Mouse (Mus musculus): ENCODE results near the gene Fitm1. TPM values are rescaled to one million over a fixed set of nuclear protein-coding genes. Genes with fewer than 3 reads are reported as not detected.

Fitm1 gene
- not detected for total RNA-seq (2023)

DNA sequence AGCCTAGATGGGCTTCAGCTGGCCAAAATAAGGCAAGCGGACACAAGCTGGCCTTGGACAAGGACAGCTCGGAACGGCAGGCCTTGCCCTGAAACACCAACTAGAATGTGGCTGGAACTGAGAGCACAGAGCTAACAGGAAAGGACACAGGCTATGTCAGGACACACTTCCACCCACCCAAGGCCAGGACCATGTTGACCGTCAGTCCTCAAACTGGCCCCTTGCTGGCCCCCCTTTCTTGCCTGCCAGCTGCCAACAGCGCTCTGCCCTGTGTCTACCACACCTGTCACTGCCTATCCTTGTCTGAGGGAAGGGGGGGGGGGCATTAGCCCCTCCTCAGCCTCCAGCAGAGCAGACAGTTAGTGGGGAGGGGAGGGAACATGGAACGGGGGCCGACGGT, at the start of gene Fitm1:
Fitm1 (plus strand) TSS at position 316 of the 400 bp plus-strand sequence.

DNA sequence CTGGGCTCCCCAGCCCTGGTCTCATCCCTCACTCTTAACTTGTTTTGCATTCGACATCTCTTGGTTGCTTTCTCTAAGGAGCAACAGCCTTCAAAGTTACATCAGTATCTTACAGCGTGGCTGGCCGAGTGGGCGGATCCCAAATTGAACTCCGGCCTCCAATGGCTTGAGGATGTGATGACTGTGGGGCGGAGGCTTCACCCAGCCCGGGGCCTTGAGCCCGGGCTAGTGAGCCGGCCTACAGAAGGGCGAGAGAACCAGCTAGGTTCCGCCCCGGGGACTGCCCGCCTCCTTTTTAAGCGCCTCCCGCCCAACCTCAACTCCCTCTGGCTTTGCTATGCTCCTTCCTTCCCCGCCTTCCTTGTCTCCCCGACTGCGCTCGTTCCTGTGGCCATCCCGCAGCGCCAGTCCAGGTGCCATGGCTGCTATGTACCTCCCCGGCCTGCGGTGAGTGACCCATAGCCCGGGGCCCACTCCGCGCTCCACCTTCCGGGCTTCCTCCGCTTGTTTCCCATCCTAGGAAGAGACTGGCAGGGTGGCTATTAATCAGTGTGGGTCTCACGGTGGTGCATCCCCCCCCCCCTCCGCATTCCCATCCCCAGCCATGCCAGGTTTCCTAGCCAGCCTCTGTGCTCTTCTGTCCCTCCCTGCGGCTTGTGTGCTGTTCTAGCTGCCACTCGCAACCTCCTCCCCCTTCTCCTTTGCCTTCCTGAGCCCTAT, 35.2 kb upstream of the Fitm1 start, which contains the start of gene Pck2:
Pck2 (plus strand) TSS at position 200 of the 720 bp plus-strand sequence.

DNA sequence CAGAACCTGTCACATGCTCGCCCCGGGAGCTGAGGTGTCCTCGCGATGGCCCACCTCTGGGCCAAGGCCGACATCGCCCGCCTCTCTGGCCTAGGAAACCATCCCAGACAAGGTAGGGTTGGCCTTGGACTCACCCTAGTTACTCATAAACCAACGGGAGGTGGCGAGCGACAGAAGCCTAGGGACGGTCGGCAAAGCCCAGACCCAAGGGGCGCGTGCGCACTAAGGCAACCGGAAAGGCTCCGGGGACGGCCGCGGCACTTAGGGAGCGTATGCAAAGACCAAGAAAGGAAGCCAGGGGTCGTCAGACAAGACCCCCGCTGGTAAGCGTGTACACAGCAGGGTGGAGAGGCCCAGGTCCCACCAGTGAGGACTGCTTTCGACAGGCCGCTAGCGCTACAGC, 15.6 kb upstream of the Fitm1 start, which contains the start of gene Dcaf11:
Dcaf11 (plus strand) TSS at position 208 of the 403 bp plus-strand sequence.

DNA sequence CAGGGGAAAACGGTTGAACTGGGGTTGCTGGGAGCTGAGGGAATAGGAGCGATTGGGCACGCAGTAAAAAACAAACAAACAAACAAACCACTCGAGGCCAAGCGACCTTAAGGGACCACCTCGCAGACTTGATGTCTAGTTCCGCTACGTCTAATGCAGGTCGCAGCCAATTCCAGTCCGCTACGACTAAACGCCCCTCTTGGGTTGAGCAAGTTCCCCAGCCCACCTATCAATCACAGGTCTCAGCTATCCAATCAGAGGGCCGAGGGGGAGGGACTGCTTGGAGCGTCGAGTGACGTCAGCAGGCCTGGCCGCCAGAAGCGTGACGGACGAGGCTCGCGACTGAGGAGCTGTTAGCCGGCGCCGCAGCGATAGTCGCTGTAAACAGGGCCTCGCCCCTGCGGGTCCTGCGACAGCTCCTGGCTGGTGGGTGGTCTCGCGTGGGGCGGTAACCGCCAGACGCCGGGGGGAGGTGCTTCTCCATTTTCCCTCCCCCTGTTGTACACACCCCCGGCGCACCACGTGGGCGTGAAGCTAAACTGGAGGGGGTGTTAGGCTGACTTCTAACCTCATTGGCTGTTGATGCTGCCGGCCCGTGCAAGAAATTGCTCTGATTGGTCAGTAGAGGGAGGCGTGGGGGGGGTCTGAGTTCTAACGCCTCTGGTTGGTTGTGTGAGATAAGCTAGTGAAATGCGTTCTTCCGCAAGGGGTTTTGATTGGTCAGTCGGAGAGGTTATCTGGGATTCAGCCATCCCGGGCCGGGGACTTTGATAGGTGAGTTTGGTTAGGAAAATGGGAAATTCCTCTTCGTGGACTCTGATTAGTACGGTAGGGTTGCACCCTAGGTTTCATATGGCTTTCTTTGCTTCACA, 15.0 kb upstream of the Fitm1 start, which contains the start of gene A730061H03Rik:
A730061H03Rik (minus strand) TSS at position 205 of the 872 bp plus-strand sequence.

DNA sequence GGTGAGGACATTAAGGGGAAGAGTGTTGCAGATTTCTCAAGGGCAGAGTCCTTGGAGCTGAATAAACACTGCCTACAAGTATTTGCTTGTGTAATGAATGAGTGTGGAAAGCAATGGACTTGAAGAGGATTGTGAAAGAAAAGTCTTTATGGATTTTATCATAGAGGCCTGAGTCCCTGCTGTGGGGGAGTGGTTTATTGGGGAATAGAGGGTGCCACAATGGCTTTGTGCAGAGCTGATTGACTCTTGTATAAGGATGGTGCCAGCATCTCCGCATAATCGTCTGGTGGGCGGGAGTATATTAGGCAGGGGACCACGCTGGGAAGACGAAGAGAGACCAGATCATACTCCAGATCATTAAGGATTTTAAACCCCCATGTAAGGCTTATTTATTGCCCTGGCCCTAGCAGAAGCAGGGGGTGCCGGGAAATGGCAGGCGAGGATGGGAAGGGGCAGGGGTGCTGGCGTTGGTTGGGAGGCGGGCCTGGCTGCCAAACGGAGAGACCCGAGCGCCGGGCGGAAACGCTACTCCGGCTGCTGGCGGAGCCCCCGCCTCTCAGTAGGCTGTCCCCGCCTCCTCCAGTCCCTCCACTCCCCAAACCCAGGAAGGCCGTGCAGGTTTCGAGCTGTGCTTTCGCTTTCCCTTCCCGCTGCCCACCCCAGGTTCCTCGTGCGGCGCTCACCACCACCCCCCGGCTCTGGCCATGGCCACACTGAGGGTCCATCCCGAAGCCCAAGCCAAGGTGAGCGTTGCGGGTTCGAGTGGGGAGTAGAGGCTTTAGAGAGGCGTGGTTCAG, 2.7 kb downstream of the Fitm1 start, which contains the start of gene Psme1:
Psme1 (plus strand) TSS at position 253 of the 797 bp plus-strand sequence.

DNA sequence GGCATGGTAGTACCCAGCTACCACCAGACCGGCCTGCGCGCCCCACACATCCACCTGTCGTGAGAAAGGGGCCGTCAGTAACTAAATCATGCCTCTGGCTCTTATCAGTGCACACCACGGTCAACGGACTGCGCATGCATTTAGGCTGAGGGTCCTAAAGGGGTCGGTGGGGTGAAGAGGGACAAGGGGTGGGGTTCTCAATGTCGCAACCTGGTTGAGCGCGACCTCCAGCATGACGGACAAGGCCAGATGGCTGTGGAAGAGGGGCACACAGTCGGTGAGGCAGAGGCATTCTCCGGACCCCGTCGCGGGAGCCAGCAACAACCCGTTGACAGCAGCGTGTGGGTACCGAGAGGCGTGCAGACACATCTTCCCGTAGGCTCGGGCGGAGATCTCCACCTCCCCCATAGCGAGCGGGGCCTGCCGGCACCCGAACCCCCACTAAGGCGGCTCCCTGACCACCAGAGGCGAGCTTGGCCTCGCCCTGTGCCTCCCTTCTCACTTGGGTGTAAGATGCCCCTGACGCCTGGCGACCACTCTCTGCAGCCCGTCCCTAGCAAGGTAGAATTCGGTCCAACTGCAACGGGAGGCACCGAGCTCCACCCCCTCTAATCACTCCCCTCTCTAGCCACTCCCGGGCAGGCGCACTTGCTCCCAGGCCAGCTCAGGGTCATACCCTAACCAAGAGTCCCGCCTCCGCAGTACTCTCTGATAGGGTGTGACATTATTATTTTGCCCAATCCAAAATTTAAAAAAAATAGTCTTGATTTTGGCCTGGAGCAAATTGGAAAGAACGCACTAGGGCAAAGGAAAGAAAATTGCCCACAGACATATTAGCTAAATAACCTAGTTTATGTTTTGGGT, 9.5 kb downstream of the Fitm1 start, which contains the start of gene Emc9:
Emc9 (minus strand) TSS at position 601 of the 864 bp plus-strand sequence.

GRCm38 (mm10) chr14:55590748-55591330, 15.4 kb downstream of the Fitm1 start, which contains the start of gene Psme2:
Gene Psme2, minus strand, starts transcription at chr14:55591113.

DNA sequence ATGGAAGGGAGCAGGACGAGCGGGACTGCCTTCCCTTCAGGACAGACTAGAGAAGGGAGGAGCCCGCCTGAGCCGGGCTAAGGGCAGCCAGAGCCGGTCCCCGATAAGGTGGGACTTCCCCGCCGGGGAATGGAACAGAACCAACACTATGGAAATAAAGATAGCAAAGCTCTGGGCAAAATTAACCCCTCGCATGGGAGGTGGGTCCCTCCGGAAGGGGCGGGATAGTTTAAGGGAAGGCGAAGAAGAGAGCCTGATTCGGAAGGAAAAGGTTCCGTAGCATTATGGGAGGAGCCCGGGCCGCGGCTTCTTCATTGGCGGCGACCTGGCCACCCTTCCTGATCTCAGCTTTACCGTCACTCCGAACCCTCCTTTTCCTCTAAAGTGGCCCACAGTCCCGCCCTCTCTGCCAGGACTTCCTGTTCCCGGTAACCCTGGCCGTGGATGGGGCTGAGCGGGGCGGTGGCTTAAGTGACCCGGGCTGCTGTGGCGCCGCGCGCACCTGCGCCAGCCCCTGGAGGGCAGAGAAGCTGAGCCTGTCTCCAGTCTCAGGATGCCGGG, 16.0 kb downstream of the Fitm1 start, which contains the start of gene Rnf31:
Rnf31 (plus strand) TSS at position 378 of the 561 bp plus-strand sequence.

GRCm38 (mm10) chr14:55603271-55603632, 27.8 kb downstream of the Fitm1 start, which contains the start of gene Irf9:
Gene Irf9, plus strand, starts transcription at chr14:55603571.

GRCm38 (mm10) chr14:55617822-55618221, 42.4 kb downstream of the Fitm1 start, which contains the start of gene Rec8:
Gene Rec8, plus strand, starts transcription at chr14:55618037.

Other genes with a start within 250 kb of the Fitm1 start
- gene Dhrs4, start 96.9 kb upstream of the Fitm1 start, total RNA-seq (2023) = 10 to 100 TPM; 14.0 to 26.8 TPM
- under 1 TPM; 0.11 to 0.35 TPM for gene Carmil3, start 85.0 kb upstream of the Fitm1 start, total RNA-seq (2023)
- not detected for gene Cpne6, start 65.2 kb upstream of the Fitm1 start, total RNA-seq (2023)
- gene Nrl, start 50.6 kb upstream of the Fitm1 start, total RNA-seq (2023) = not detected
- gene Pck2, start 35.4 kb upstream of the Fitm1 start, total RNA-seq (2023) = 10 to 100 TPM; 28.8 to 36.8 TPM
- 10 to 100 TPM; 48.3 to 50.3 TPM for gene Dcaf11, start 15.6 kb upstream of the Fitm1 start, total RNA-seq (2023)
- 10 to 100 TPM in 1 of 2 experiments, 1 to 10 TPM in 1; 8.6 to 10.4 TPM for gene A730061H03Rik, start 15.2 kb upstream of the Fitm1 start, total RNA-seq (2023)
- gene Psme1, start 2.5 kb downstream of the Fitm1 start, total RNA-seq (2023) = 100 to 1,000 TPM; 144 to 155 TPM
- gene Emc9, start 9.7 kb downstream of the Fitm1 start, total RNA-seq (2023) = 1 to 10 TPM; 4.9 to 6.6 TPM
- gene Psme2, start 15.5 kb downstream of the Fitm1 start, total RNA-seq (2023) = 100 to 1,000 TPM; 191 to 193 TPM
- gene Rnf31, start 16.1 kb downstream of the Fitm1 start, total RNA-seq (2023) = 10 to 100 TPM; 51.6 to 55.7 TPM
- gene Irf9, start 28.0 kb downstream of the Fitm1 start, total RNA-seq (2023) = 10 to 100 TPM; 41.1 to 56.8 TPM
- 1 to 10 TPM; 1.2 to 3.1 TPM for gene Rec8, start 42.4 kb downstream of the Fitm1 start, total RNA-seq (2023)
- 10 to 100 TPM; 12.2 to 12.4 TPM for gene Ipo4, start 60.3 kb downstream of the Fitm1 start, total RNA-seq (2023)
- gene Gm49378, start 62.3 kb downstream of the Fitm1 start, total RNA-seq (2023) = 1 to 10 TPM in 1 of 2 experiments, under 1 TPM in 1; 0.31 to 1.2 TPM
- gene Tm9sf1, start 68.2 kb downstream of the Fitm1 start, total RNA-seq (2023) = 10 to 100 TPM; 34.3 to 37.8 TPM
- 1 to 10 TPM; 2.0 to 3.4 TPM for gene Tssk4, start 74.6 kb downstream of the Fitm1 start, total RNA-seq (2023)
- gene Mdp1, start 84.9 kb downstream of the Fitm1 start, total RNA-seq (2023) = 10 to 100 TPM; 15.9 TPM
- gene Gmpr2, start 96.3 kb downstream of the Fitm1 start, total RNA-seq (2023) = 10 to 100 TPM; 14.6 to 15.9 TPM
- gene Nedd8, start 96.5 kb downstream of the Fitm1 start, total RNA-seq (2023) = 100 to 1,000 TPM; 178 to 185 TPM
- 10 to 100 TPM; 60.2 to 61.1 TPM for gene Tinf2, start 106.2 kb downstream of the Fitm1 start, total RNA-seq (2023)
- gene Tgm1, start 138.3 kb downstream of the Fitm1 start, total RNA-seq (2023) = 1 to 10 TPM; 1.3 to 2.2 TPM
- gene Rabggta, start 146.6 kb downstream of the Fitm1 start, total RNA-seq (2023) = 10 to 100 TPM; 21.0 to 23.4 TPM
- 10 to 100 TPM; 57.3 to 62.3 TPM for gene Dhrs1, start 170.1 kb downstream of the Fitm1 start, total RNA-seq (2023)
- gene Nop9, start 170.1 kb downstream of the Fitm1 start, total RNA-seq (2023) = 10 to 100 TPM; 14.8 to 20.7 TPM
- gene Cideb, start 182.8 kb downstream of the Fitm1 start, total RNA-seq (2023) = under 1 TPM; 0.33 to 0.57 TPM
- gene Ltb4r2, start 185.8 kb downstream of the Fitm1 start, total RNA-seq (2023) = under 1 TPM; 0.55 to 0.61 TPM
- gene Ltb4r1, start 190.3 kb downstream of the Fitm1 start, total RNA-seq (2023) = 100 to 1,000 TPM; 205 to 213 TPM
- gene Adcy4, start 208.5 kb downstream of the Fitm1 start, total RNA-seq (2023) = under 1 TPM; 0.29 to 0.77 TPM
- 10 to 100 TPM; 32.4 to 37.6 TPM for gene Ripk3, start 213.2 kb downstream of the Fitm1 start, total RNA-seq (2023)
- not detected for gene Nfatc4, start 247.5 kb downstream of the Fitm1 start, total RNA-seq (2023)

Data from neutrophil, adult 83 days (primary cell).